Mouse (Mus musculus) hindbrain, embryonic 11.5 days (tissue): ENCODE results near the gene Gmpr. TPM values are rescaled to one million over a fixed set of nuclear protein-coding genes. Genes with fewer than 3 reads are reported as not detected.
A peak's percentile ranks its signal among the peaks of the same experiment; 100 is the strongest.

Experiments
- ATAC-seq: fragments of 200-750 bp; cut with Nextera tagmentation; 2 replicates; pipeline ENCODE4 v1.8.0; 2017; ENCODE audit warnings: mild to moderate bottlenecking, moderate TSS enrichment, moderate library complexity; ENCODE audit not compliant: low FRiP score
- DNase-seq: peaks from one replicate; pipeline ENCODE4 v3.0.0-alpha.2; 2015; ENCODE audit warnings: low spot score
- H3K27ac ChIP-seq: fragments of 300-500 bp; sonication (generic); 2 replicates; pipeline ENCODE4 v1.5.1; 2014; ENCODE audit warnings: mild to moderate bottlenecking, low read depth, low read length
- H3K27me3 ChIP-seq: fragments of 300-500 bp; sonication (generic); 2 replicates; pipeline ENCODE4 v1.6.1; 2014; ENCODE audit warnings: mild to moderate bottlenecking, low read length, moderate library complexity, mixed read lengths; ENCODE audit not compliant: control insufficient read depth, insufficient read depth
- H3K36me3 ChIP-seq: fragments of 300-500 bp; sonication (generic); 2 replicates; pipeline ENCODE4 v1.6.1; 2014; ENCODE audit warnings: mild to moderate bottlenecking, low read length, moderate library complexity, mixed read lengths; ENCODE audit not compliant: control insufficient read depth, insufficient read depth
- H3K4me1 ChIP-seq: fragments of 300-500 bp; sonication (generic); replicated peaks from 2 replicates; pipeline ENCODE4 v1.6.1; 2014; ENCODE audit warnings: low read length, mixed read lengths; ENCODE audit not compliant: control insufficient read depth, insufficient read depth
- H3K4me2 ChIP-seq: fragments of 300-500 bp; sonication (generic); replicated peaks from 2 replicates; pipeline ENCODE4 v1.6.1; 2014; ENCODE audit warnings: mild to moderate bottlenecking, low read depth, low read length
- H3K4me3 ChIP-seq: fragments of 300-500 bp; sonication (generic); 2 replicates; pipeline ENCODE4 v1.5.1; 2014; ENCODE audit warnings: low read depth, low read length
- H3K9ac ChIP-seq: fragments of 300-500 bp; sonication (generic); 2 replicates; pipeline ENCODE4 v1.6.1; 2014; ENCODE audit warnings: low read depth, low read length
- H3K9me3 ChIP-seq: fragments of 300-500 bp; sonication (generic); 2 replicates; pipeline ENCODE4 v1.6.1; 2016; ENCODE audit warnings: low read length; ENCODE audit not compliant: control insufficient read depth
- WGBS: fragments of 180-500 bp; shearing (Covaris S2); extraction: QIAGEN DNeasy Blood & Tissue Kit; methylation state at CpG from one replicate; pipeline ENCODE4 v1.1.7; 2014; 5-methylcytosine and 5-hydroxymethylcytosine counted together
- polyA plus RNA-seq: library from polyadenylated mRNA; unstranded; fragments of >200 nt; fragmentation: Nextera tagmentation; extraction: Ambion mirVana; gene quantifications from 2 replicates; pipeline ENCODE4 v1.2.1, GENCODE M21; 2014

The Gmpr gene
- polyA plus RNA-seq, 1 experiment from 2014 or later = 26.8 TPM

- Histone ChIP-seq H3K4me3 (no peak overlapping the region), H3K9ac (no peak overlapping the region), H3K36me3 (no peaks in the 10 kb centered on the region), H3K4me1 (no peaks in the 10 kb centered on the region), H3K27ac (no peak overlapping the region), H3K9me3 (no peaks in the 10 kb centered on the region), H3K4me2 (no peak overlapping the region), H3K27me3 (no peaks in the 10 kb centered on the region; the same call in 1 of the 2 replicates)
- 85% methylated on average over 13 of the region's 13 CpGs for WGBS
- DNase-seq = no peak
- ATAC-seq = no peak
Measured at GRCm38 (mm10) chr13:45545974-45546373, 38.7 kb downstream of the Gmpr start.

GRCm38 (mm10) chr13:45546946-45547345 lies 39.7 kb downstream of the Gmpr start:
- no peak for ATAC-seq
- 90% methylated on average over 4 of the region's 4 CpGs for WGBS

GRCm38 (mm10) chr13:45547549-45547948 lies 40.3 kb downstream of the Gmpr start:
- Histone ChIP-seq H3K27ac (no peak overlapping the region), H3K4me1 (no peaks in the 10 kb centered on the region), H3K4me3 (no peak overlapping the region), H3K36me3 (no peaks in the 10 kb centered on the region), H3K27me3 (no peaks in the 10 kb centered on the region), H3K9ac (no peak overlapping the region), H3K4me2 (no peak overlapping the region), H3K9me3 (no peaks in the 10 kb centered on the region)
- 82% methylated on average over 5 of the region's 5 CpGs for WGBS
- ATAC-seq (no peak), DNase-seq (no peak)

More at GRCm38 (mm10) chr13:45546946-45547345, 39.7 kb downstream of the Gmpr start:
- no peak for DNase-seq
- Histone ChIP-seq H3K27ac (no peak overlapping the region), H3K4me2 (no peak overlapping the region), H3K9me3 (no peaks in the 10 kb centered on the region), H3K4me3 (no peak overlapping the region), H3K4me1 (no peaks in the 10 kb centered on the region), H3K36me3 (no peaks in the 10 kb centered on the region), H3K27me3 (no peaks in the 10 kb centered on the region; the same call in 1 of the 2 replicates), H3K9ac (no peak overlapping the region)

- ATAC-seq = no peak
- Histone ChIP-seq H3K27me3 (no peaks in the 10 kb centered on the region), H3K9ac (no peak overlapping the region), H3K27ac (no peak overlapping the region), H3K9me3 (no peaks in the 10 kb centered on the region), H3K4me3 (no peak overlapping the region), H3K4me1 (no peaks in the 10 kb centered on the region), H3K36me3 (no peaks in the 10 kb centered on the region), H3K4me2 (no peak overlapping the region)
- no peak for DNase-seq
- 74% methylated on average over 7 of the region's 7 CpGs for WGBS
Measured at GRCm38 (mm10) chr13:45553674-45554073, 46.4 kb downstream of the Gmpr start.

- Histone ChIP-seq H3K4me1 (no peaks in the 10 kb centered on the region), H3K27ac (no peak overlapping the region), H3K27me3 (no peaks in the 10 kb centered on the region), H3K4me2 (no peak overlapping the region), H3K4me3 (no peak overlapping the region), H3K36me3 (no peaks in the 10 kb centered on the region), H3K9ac (no peak overlapping the region), H3K9me3 (no peaks in the 10 kb centered on the region)
- WGBS = 66% methylated on average over 4 of the region's 4 CpGs
- ATAC-seq (no peak), DNase-seq (no peak)
Measured at GRCm38 (mm10) chr13:45558367-45558766, 51.1 kb downstream of the Gmpr start.

- no peak overlapping the region for H3K4me2 ChIP-seq
- H3K9me3 ChIP-seq = no peaks in the 10 kb centered on the region
- no peaks in the 10 kb centered on the region for H3K4me1 ChIP-seq
- H3K36me3 ChIP-seq = no peaks in the 10 kb centered on the region
- WGBS = 89% methylated on average over 3 of the region's 3 CpGs
- ATAC-seq (no peak), DNase-seq (no peak)
- H3K9ac ChIP-seq = no peak overlapping the region
- H3K27ac ChIP-seq = no peak overlapping the region
- H3K4me3 ChIP-seq = no peak overlapping the region
- H3K27me3 ChIP-seq = no peaks in the 10 kb centered on the region
Measured at GRCm38 (mm10) chr13:45559258-45559657, 52.0 kb downstream of the Gmpr start.

GRCm38 (mm10) chr13:45560543-45560942 lies 53.3 kb downstream of the Gmpr start:
- 81% methylated on average over 7 of the region's 7 CpGs for WGBS
- Histone ChIP-seq H3K27ac (no peak overlapping the region), H3K36me3 (no peaks in the 10 kb centered on the region), H3K9ac (no peak overlapping the region), H3K4me2 (no peak overlapping the region), H3K9me3 (no peaks in the 10 kb centered on the region), H3K27me3 (no peaks in the 10 kb centered on the region), H3K4me3 (no peak overlapping the region), H3K4me1 (no peaks in the 10 kb centered on the region)
- DNase-seq (peak; percentile 57), ATAC-seq (no peak)

GRCm38 (mm10) chr13:45562011-45562410 lies 54.8 kb downstream of the Gmpr start:
- no peak overlapping the region for H3K9ac ChIP-seq
- 80% methylated on average over 9 of the region's 9 CpGs for WGBS
- no peak overlapping the region for H3K4me2 ChIP-seq
- H3K27ac ChIP-seq = no peak overlapping the region
- no peaks in the 10 kb centered on the region for H3K36me3 ChIP-seq
- DNase-seq (no peak), ATAC-seq (no peak)
- H3K9me3 ChIP-seq = no peaks in the 10 kb centered on the region
- H3K4me3 ChIP-seq = no peak overlapping the region
- H3K4me1 ChIP-seq = no peaks in the 10 kb centered on the region
- H3K27me3 ChIP-seq = no peaks in the 10 kb centered on the region

- no peak overlapping the region for H3K9ac ChIP-seq
- no peaks in the 10 kb centered on the region for H3K27me3 ChIP-seq
- H3K9me3 ChIP-seq = no peaks in the 10 kb centered on the region
- no peaks in the 10 kb centered on the region for H3K36me3 ChIP-seq
- no peaks in the 10 kb centered on the region for H3K4me1 ChIP-seq
- no peak overlapping the region for H3K4me3 ChIP-seq
- H3K27ac ChIP-seq = no peak overlapping the region
- 92% methylated on average over 4 of the region's 4 CpGs for WGBS
- DNase-seq (no peak), ATAC-seq (no peak)
- H3K4me2 ChIP-seq = no peak overlapping the region
Measured at GRCm38 (mm10) chr13:45564946-45565345, 57.7 kb downstream of the Gmpr start.
